Mouse (Mus musculus): Measurements from ENCODE around the gene 2010300C02Rik.
"Not testable (repeated sequence)": the region's sequence is repeated elsewhere in the genome, so short reads cannot be mapped to it uniquely, and the experiment has no call there.

The 2010300C02Rik gene

DNA sequence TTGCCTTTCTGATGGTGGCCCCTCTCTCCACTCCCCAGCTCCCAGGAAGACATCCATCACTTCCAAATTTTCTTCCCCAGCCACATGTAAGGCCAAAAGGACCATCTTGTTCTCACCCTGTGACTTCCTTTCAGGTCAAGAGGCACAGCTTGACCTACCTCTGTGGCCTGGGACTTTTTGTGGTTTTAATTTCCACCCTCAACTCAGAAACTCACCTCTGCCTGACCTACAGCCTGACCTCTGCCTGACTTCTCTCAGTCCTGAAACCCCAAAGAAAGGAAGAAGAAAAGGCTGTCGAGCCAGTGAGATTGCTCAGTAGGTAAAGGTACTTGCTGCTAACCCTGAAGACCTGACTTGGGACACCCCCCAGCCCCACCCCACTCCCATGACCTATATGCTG, 100.3 kb downstream of the 2010300C02Rik start:
- no peak for DNase-seq

DNA sequence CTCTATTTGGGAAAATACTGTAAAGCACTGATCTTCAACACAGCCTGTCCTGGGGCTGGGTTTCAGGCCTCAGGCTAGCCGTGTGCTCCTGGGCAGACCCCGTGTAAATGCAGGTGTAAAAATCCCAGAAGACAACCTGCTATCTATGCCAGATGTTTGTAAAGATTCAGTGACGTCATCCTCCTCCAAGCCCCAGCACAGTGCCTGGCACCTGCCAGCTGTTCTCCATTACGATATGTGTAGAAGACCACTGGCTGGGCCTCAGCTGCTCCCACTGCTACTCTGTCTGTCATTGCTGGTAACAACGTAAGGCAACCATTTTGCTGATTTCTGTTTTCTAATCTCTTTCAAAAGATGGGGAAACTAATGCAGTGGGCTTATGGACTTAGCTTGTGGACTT, 102.8 kb downstream of the 2010300C02Rik start:
- no peak for DNase-seq

DNA sequence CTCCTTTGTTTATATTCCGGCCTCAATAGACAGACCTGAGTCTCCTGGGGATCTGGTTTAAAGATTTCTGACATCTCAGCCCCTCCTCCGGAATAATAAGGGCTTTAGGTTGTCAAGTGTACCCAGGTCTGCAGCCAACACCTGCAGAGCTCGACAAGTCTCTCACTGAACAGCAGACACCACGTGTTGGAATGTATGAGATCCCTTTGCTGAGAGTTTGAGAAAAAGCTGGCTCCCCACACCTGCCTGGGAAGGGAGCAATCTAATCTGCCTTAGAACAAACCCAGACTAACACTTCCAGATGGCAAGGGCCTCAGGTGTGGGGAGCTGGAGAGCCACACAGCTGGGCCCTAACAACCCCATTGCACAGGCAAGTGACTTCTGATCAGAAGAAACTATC, 103.3 kb downstream of the 2010300C02Rik start:
- no peak for DNase-seq

DNA sequence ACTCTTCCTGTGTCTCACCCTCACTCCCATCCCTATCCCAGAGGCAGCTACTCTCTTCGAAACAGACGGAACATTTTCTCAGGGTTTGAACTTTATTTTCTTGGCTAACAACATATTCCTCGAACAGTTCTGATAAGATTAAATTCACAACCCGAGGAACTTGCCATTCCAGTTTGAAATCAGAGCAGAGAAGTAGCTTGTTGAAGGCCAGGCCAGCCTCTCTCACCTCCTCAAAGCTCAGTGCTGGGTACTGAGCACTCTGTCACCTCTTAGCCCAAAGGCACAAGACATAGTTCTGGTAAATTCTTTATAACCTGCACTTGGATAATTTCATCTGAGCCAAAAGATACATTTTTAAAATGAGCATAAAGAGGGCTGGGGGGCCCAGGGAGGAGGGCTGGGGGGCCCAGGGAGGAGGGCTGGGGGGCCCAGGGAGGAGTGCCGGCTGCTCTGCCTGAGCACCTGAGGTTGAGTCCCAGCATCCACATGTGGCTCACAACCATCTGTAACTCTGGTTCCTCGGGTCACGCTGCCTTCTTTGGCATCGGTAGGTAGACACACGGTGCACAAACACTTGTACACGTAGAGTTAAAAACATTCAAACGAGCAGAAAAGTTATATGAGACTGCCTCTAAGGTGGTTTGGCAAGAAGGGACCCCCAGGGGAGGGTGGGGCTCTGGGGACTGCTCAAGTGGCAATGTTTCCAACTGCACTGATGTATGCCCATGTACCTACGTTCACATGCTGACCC, 104.4 kb downstream of the 2010300C02Rik start:
- DNase-seq: no peak

DNA sequence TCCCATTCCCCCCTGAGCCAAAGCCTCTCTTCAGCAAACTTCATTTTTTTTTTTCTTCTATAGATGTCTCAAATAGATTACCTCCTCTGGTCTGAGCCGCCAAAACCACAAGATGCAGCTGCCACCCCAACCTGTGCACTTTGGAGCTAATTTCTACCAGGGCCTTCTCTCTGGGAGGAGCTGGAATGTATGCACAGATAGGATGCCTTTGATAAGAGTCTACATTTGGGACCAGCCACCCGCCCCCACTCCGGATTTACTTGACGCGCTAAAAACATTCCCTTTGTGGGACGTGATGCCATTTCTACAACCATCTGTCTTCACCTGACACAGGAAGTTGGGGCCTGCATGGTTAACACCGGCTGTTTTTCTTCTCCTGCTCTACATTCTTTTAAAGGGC, 105.0 kb downstream of the 2010300C02Rik start:
- peak; percentile 31 for DNase-seq

DNA sequence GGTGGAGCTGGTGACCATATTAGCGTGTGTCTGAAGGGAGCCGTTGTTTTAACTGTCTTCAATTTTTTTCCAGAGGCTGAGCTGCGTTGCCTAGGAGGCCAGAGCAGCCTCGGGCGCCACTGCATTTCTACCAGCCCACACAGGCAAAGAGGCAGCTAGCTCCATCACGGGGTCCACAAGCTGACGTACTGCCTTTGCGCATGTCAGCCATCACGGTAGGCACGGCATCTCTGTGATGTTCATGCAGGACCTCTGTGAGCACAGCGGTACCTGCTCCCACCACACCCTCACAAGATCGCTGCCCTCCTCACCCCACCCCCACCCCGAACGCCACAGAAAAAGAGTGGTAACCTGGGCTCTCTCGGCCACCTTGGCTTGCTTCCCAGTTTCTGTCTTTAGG, 105.8 kb downstream of the 2010300C02Rik start:
- peak; percentile 50 for DNase-seq

DNA sequence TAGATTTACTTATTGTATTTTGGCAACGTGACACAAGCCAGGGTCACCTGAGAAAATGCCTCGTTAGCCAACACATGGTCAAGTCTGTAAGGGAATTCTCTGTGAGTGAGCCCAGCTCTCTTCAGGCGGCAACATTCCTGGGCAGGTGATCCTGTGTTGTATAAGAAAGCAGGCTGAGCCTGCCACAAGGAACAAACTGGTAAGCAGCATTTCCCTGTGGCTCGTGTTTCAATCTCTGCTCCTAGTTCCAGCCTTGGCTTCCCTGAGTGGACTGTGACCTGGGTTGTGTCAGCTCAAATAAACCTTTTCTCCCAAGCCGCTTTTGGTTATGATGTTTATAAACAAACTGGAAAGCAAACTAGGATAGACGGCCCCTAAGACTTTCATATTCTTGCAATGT, 108.9 kb downstream of the 2010300C02Rik start:
- no peak for DNase-seq

DNA sequence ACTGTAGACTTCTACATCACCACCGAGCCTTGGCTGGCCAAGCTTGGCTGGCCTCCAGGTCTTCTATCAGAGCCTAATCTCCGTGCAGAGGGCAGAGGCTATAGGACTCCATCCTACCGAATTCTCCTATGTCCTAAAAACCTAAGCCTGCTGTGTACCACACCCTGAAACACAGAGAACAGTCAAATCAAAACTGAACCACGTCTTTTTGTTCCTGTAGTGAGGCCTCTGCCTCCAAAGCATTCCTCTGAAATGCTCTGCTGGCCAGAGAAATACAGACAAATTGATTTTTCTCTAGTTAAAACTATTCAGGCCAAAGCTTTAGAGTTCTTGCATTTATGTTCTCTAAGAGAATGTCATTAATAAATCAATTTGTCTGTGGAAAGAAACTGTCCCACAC, 109.6 kb downstream of the 2010300C02Rik start:
- no peak for DNase-seq

DNA sequence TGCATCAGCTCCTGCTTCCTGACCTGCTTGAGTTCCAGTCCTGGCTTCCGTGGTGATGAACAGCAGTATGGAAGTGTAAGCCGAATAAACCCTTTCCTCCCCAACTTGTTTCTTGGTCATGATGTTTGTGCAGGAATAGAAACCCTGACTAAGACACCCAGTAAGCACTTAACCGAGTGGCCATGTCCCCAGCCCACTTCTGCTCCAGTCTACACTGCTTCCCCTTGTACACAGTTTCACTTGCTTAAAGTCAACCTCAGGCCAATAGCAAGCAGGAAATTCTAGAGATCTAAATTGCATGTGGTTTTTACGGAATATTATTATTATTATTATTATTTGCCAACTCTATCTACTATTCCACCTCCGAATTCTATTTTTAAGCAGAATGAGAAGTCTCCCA, 114.2 kb downstream of the 2010300C02Rik start:
- DNase-seq: not testable (repeated sequence)

DNA sequence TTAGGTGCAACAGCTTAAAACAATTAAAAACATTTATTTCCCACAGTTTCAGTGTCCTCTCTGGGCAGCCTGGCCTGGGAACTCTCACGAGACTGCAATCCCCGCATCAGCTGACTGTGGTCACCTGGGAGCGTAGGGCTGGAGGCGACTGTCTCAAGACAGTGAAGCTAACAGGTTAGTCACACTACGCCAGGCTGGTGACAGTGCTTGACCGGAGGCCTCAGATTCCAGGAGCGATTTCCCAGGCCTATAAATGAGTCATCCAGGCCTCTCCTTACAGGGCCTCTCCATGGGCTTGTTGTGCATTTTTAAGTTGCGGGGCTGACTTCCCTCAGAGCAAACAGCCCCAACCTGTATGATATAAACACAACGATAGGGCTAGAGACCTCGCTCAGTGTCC, 116.7 kb downstream of the 2010300C02Rik start:
- DNase-seq: no peak

DNA sequence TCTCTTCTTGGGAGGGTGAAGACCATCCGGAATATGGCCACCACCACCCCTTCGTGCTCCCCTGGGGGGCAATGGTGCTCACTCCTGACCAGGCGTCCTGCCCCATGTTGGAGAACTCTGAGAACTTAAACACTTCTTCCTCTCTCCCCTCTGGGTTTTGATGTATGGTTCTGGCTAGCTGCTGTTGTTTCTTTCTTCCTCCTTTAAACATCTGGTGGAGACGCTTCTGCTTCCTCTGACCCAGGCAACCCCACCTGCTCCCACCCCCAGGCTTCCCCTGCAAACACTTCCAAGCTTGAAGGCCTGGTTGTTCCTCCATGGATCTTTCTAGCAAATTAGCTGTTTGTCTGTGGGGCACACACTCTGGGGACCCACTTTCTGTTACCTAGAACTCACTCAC, 117.6 kb downstream of the 2010300C02Rik start:
- DNase-seq: no peak

DNA sequence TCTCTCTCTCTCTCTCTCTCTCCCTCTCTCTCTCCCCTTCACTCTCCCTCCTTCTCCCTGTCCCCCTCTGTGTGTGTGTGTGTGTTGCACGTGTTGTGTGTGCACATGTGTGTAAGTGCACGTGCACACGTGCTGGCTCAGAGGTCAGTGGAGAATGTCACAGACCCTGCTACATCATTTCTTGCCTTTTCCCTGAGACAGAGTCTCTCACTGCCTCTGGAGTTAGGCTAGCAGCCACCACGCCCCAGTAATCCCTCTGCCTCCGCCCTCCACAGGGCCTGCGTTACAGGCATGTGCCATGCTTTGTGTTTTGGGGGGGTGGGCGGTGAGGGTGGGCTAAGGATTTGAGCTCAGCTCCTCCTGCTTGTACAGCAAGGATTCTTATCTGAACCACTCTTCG, 118.4 kb downstream of the 2010300C02Rik start:
- no peak for DNase-seq

DNA sequence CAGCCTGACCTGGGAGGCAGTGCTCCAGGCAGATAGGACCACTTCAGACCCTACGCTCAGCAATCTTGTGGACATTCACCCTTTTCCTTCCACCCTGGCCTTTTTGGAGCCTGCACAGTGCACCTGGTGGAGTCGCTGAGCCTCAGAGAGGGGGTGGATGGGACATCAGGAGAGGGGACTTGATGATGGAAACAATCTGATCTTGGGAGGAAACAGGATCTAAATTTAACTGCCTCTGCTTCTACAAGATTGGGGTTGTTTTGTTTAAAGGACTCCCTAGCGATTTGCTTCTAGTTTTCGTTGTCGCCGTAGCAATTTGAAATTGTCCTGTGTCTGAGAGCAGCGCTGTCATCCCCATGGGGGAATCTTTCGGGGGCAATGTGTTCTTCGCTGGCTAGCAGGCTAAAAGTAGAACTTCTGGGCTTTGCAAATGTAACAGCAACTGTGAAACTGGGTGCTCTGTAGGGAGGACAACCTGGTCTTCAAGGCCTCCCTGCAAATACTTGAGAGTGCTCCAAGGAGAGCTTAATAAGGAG, 119.2 kb downstream of the 2010300C02Rik start:
- DNase-seq: no peak

DNA sequence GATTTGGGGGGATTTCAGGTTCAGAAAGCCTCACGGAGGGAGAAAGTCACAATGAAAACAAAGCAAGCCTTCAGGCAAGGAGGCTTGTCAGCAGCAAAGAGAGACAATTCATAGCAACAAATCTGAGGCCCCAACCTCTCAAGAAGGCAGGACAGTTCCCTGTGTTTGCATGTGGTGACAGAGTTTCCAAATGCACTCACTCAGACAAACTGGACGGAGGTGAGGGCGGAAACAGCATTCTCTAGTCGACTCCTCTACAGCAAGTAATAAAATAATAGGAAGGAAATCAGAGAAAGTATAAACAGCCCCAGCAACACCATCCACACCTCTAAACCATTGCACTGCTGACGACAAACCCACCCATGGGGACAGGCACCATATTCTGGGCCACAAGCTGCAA, 120.9 kb downstream of the 2010300C02Rik start:
- no peak for DNase-seq

DNA sequence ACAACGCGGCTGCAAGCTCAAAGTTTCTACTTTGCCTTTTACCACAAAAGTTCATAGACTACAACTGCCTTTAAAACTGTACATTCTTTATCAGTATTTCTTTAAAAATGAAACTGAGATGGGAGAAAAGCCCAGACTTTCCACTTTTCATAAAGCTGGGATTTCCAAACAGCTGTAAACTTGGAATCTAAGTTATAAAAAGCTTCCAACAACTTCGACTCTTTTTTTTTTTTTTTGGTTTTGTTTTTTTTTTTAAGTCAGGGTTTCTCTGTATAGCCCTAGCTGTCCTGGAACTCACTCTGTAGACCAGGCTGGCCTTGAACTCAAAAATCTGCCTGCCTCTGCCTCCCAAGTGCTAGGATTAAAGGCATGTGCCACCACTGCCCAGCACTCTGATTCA, 125.1 kb downstream of the 2010300C02Rik start:
- DNase-seq: not testable (repeated sequence)

DNA sequence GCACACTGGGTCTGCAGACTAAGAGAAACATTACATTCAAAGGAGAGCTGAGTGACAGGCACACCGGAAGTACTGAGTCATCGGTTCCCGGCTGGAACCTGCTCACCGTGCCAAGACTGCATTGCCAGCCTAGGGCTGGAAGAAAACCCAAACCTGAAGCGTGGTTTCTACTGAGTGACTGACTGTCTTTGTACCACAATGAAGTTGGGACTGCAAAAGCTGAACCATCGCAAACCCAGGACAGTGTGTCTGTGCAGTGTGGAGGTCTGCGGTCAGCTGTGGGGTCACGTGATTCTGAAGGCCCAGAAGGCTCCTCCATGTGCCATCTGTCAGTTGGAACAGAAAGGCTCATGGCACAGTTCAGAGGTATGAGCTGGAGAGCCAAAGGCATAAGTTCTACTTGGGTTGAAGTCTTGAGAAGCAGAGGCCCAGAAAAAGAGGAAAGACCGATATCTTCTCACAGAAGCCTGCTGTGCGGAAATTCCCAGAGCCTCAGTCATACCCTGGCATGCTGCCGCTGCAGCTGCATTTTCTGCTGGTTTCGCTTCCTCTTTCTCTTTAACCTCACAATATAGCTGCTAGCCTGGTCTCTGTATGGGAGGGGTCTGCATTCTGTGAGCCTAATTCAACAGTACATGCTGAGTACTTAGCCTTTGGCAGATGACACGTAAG, 133.9 kb downstream of the 2010300C02Rik start:
- peak; percentile 44 for DNase-seq

DNA sequence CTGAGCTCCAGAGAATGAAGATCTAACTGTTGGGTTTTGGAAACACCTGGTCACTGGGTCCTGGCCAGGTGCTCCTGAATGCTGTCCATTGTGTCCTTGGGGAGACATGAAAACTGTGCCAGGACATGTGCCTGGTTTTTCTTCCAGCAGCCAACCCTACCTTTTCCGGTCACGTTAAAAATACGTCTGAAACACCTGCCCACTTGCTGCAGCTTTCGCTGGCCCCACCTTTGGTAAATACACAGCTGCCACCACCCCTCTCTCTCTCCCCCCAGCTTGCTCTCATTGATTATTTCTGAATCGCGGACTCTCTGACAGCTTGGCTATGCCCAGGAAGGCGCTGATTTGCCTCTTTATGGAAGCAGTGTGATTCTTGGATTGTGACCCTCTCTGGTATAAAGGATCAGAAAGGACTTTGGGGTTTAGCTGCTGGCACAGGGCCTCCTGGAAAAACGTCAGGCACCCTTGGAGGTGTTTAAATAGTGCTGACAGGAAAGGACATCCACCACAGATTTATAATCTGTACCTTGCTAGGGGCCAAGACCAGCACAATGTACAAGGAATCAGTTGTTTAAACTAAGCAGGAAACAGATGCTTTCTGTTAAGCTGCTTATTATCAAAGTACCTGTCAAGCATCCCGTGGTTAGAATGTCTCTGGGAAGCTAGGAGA, 136.0 kb downstream of the 2010300C02Rik start:
- no peak for DNase-seq

DNA sequence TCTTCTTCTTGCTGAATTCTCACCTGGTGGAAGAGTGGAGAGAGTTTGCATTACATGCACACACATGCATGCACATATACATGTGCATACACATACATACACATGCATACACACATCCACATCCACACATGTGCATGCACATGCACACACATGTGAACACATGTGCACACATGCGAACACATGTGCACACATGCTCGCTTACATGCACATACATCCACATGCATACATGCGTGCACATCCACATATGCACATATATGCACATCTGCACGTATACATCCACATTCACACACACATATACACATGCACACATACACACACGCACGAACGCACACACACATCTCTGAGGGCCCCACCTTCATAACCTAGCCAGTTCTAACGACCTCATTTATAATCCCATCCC, 136.7 kb downstream of the 2010300C02Rik start:
- no peak for DNase-seq

DNA sequence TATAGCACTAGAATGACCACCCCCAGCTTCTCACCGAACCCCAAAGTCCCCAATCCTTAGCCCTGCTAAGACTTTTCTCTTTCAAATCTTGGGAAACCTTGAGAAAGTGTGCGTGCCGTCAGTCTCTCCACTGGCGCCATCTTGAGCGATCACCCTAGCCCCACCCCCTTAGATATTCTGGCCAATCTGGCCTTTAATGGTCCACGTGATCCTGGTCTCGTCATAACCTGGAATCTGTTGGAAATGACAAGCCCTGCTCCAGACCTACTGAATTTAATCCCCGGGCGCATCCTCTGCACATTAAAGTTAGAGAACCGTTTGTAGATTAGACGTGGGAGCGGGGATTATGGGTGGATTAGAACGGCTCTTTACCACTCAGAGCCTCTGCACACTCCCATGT, 140.2 kb downstream of the 2010300C02Rik start:
- no peak for DNase-seq

DNA sequence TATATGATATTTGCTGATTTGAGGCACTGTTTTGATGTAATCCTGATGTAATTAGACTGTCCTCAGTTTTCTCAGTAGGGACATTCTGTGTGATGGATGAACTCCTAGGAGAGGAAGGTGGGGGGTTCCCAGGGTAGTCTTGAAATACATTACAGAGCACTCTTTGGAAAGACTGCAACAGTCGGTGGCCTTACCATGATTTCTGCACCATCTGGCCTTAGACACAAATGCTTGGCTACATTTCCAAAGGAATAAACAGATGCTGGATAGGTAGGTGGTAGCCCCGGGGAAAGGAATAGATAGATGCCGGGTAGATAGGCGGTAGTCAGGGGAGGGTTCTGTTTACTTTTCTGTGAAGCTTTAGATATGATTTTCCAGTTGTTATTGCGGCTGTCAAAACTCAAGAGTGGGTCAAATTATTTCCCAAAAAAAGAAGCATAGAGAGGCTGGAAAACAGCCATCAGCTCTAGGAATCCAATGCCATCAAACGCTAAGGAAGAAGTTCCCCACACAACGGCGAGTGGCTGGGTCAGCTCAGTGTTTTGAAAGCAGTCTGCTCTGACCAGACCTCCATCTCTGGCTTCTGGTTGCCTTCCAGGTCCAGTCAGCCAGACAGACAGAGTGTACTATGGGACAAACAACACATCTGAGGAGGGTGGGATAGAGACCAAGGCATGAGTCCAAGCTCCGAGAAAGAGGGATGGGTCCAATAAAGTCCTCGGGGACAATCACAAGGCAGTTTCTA, 147.2 kb downstream of the 2010300C02Rik start:
- DNase-seq: no peak

DNA sequence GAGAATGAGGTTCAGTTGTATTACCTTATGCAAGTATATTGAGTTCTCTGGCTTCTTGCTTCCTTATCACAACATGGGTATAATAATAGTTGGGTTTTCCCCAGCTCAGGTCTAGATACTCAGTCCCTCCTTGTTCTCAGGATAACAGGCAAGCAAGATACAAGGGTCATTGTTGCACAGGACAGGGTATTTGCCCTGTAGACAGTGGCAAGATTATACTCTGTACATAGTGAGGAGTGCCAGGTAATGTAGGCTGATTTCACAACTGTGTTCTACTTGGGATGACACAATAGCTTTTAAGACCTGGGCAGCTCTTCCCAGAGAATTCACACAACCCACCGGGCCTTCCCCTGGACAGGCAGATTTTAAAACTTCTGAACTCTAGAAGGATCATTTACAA, 151.5 kb downstream of the 2010300C02Rik start:
- DNase-seq: no peak

DNA sequence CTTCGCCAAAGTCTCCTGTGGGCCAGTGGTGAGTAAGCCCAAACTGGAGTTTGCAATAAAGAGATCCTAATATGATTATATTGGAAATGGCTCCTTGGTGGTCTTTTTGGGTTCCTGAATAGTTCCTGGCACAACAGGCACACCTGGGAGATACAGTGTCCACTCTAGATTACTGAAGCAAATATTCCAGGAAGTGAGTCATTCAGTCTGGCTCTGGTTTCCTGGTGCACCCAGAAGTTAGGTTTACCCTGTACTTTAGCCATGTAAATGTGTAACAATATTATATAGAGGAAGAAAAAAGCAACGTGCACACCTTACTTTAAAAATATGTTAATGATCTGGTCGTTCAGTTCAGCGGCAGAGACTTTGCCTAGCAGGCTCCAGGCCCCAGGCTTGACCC, 153.1 kb downstream of the 2010300C02Rik start:
- no peak for DNase-seq

DNA sequence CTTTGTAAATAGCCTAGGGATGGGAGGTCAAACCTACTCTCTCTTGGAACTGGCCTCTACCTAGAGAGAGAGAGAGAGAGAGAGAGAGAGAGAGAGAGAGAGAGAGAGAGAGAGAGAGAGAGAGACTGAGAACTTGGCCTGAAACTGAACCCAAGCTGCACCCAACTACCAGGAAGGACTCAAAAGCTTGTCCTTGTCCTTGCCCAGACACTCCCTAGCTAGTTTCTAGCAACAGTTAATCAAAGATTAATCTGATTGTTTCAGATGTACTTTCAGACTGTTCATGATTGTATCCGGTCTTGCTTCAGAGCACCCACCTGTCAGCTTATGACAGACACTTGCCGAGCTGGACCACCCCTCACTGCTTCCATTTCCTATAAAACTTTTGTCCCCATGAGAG, 153.5 kb downstream of the 2010300C02Rik start:
- DNase-seq: no peak
